Mouse (Mus musculus) liver, embryonic 16.5 days (tissue): ENCODE measurements at regions not wholly inside any gene's neighbourhood (a gene's known extent, or its start where the extent isn't known, plus 50 kb on each side); places are given as distances from the start of the nearest gene placed in this dataset.

Experiments
- ATAC-seq: fragments of 200-750 bp; cut with Nextera tagmentation; 2 replicates; pipeline ENCODE4 v1.8.0; 2017; ENCODE audit warnings: low read depth, mild to moderate bottlenecking, moderate number of reproducible peaks, moderate library complexity
- H3K27ac ChIP-seq: fragments of 300-500 bp; sonication (generic); 2 replicates; pipeline ENCODE4 v1.5.1; 2014; ENCODE audit warnings: mild to moderate bottlenecking, low read length
- H3K27me3 ChIP-seq: fragments of 300-500 bp; sonication (generic); 2 replicates; pipeline ENCODE4 v1.6.1; 2014; ENCODE audit warnings: low read depth, low read length, mixed read lengths; ENCODE audit not compliant: control insufficient read depth, insufficient read depth
- H3K36me3 ChIP-seq: fragments of 300-500 bp; sonication (generic); 2 replicates; pipeline ENCODE4 v1.6.1; 2014; ENCODE audit warnings: mild to moderate bottlenecking; ENCODE audit not compliant: control insufficient read depth, insufficient read depth
- H3K4me1 ChIP-seq: fragments of 300-500 bp; sonication (generic); 2 replicates; pipeline ENCODE4 v1.6.1; 2014; ENCODE audit warnings: low read depth, low read length, mixed read lengths; ENCODE audit not compliant: control insufficient read depth
- H3K4me2 ChIP-seq: fragments of 300-500 bp; sonication (generic); 2 replicates; pipeline ENCODE4 v1.6.1; 2014; ENCODE audit warnings: low read depth, low read length, mixed read lengths
- H3K4me3 ChIP-seq: fragments of 300-500 bp; sonication (generic); 2 replicates; pipeline ENCODE4 v1.5.1; 2014; ENCODE audit warnings: low read depth, mild to moderate bottlenecking, low read length
- H3K9ac ChIP-seq: fragments of 300-500 bp; sonication (generic); 2 replicates; pipeline ENCODE4 v1.6.1; 2014; ENCODE audit warnings: low read depth, low read length
- H3K9me3 ChIP-seq: fragments of 300-500 bp; sonication (generic); replicated peaks from 2 replicates; pipeline ENCODE4 v1.6.1; 2016; ENCODE audit warnings: low read length; ENCODE audit not compliant: control insufficient read depth
- WGBS: fragments of 180-500 bp; shearing (Covaris S2); extraction: QIAGEN DNeasy Blood & Tissue Kit; methylation state at CpG from one replicate; pipeline ENCODE4 v1.1.7; 2014; ENCODE audit not compliant: insufficient replicate concordance; 5-methylcytosine and 5-hydroxymethylcytosine counted together

GRCm38 (mm10) chr13:44054157-44054556 is 269.6 kb downstream of the Cd83 start:
- H3K4me2 ChIP-seq: no peak overlapping the region
- no peaks in the 10 kb centered on the region for H3K4me1 ChIP-seq
- no peaks in the 10 kb centered on the region for H3K9me3 ChIP-seq
- H3K9ac ChIP-seq: no peak overlapping the region
- no peak for ATAC-seq
- H3K27me3 ChIP-seq: no peaks in the 10 kb centered on the region
- H3K36me3 ChIP-seq: no peaks in the 10 kb centered on the region
- no peak overlapping the region for H3K27ac ChIP-seq
- WGBS: 47% methylated on average over 7 of the region's 7 CpGs
- no peak overlapping the region for H3K4me3 ChIP-seq

GRCm38 (mm10) chr13:44055573-44056491 is 271.3 kb downstream of the Cd83 start:
- no peaks in the 10 kb centered on the region for H3K9me3 ChIP-seq
- H3K27ac ChIP-seq: no peak overlapping the region
- no peaks in the 10 kb centered on the region for H3K36me3 ChIP-seq
- no peak overlapping the region for H3K4me2 ChIP-seq
- no peak overlapping the region for H3K9ac ChIP-seq
- H3K4me1 ChIP-seq: no peaks in the 10 kb centered on the region
- 66% methylated on average over 20 of the region's 20 CpGs for WGBS
- no peak overlapping the region for H3K4me3 ChIP-seq
- H3K27me3 ChIP-seq: no peaks in the 10 kb centered on the region
- ATAC-seq: no peak

- H3K4me2 ChIP-seq: no peak overlapping the region
- no peak overlapping the region for H3K27ac ChIP-seq
- no peak overlapping the region for H3K4me3 ChIP-seq
- ATAC-seq: no peak
- no peaks in the 10 kb centered on the region for H3K9me3 ChIP-seq
- no peak overlapping the region for H3K9ac ChIP-seq
- H3K36me3 ChIP-seq: no peaks in the 10 kb centered on the region
- WGBS: 72% methylated on average over 9 of the region's 9 CpGs
- H3K4me1 ChIP-seq: no peaks in the 10 kb centered on the region
- no peaks in the 10 kb centered on the region for H3K27me3 ChIP-seq
Measured at GRCm38 (mm10) chr13:44056716-44057115, 272.1 kb downstream of the Cd83 start.

GRCm38 (mm10) chr13:44057542-44057941 is 273.0 kb downstream of the Cd83 start:
- H3K27ac ChIP-seq: no peak overlapping the region
- H3K4me2 ChIP-seq: no peak overlapping the region
- no peaks in the 10 kb centered on the region for H3K4me1 ChIP-seq
- 47% methylated on average over 5 of the region's 5 CpGs for WGBS
- no peaks in the 10 kb centered on the region for H3K9me3 ChIP-seq
- H3K27me3 ChIP-seq: no peaks in the 10 kb centered on the region
- H3K9ac ChIP-seq: no peak overlapping the region
- no peak overlapping the region for H3K4me3 ChIP-seq
- ATAC-seq: no peak
- H3K36me3 ChIP-seq: no peaks in the 10 kb centered on the region

- 44% methylated on average over 2 of the region's 2 CpGs for WGBS
- Histone ChIP-seq H3K4me3 (no peak overlapping the region), H3K4me1 (no peaks in the 10 kb centered on the region), H3K9ac (no peak overlapping the region), H3K27ac (no peak overlapping the region), H3K4me2 (no peak overlapping the region), H3K9me3 (no peaks in the 10 kb centered on the region), H3K36me3 (no peaks in the 10 kb centered on the region), H3K27me3 (no peaks in the 10 kb centered on the region)
- no peak for ATAC-seq
Measured at GRCm38 (mm10) chr13:44058277-44058676, 273.7 kb downstream of the Cd83 start.

- Histone ChIP-seq H3K9me3 (no peaks in the 10 kb centered on the region), H3K9ac (no peak overlapping the region), H3K4me3 (no peak overlapping the region), H3K4me2 (no peak overlapping the region), H3K36me3 (no peaks in the 10 kb centered on the region), H3K27ac (no peak overlapping the region), H3K4me1 (no peaks in the 10 kb centered on the region; the same call in 1 of the 2 replicates), H3K27me3 (no peaks in the 10 kb centered on the region)
- 10% methylated on average over 8 of the region's 8 CpGs for WGBS
- ATAC-seq: no peak
Measured at GRCm38 (mm10) chr13:44059436-44059835, 274.9 kb downstream of the Cd83 start.

- peaks cover 5% of the 10 kb centered on the region for H3K4me1 ChIP-seq
- no peaks in the 10 kb centered on the region for H3K27me3 ChIP-seq
- WGBS: 54% methylated on average over 4 of the region's 4 CpGs
- H3K9ac ChIP-seq: no peak overlapping the region
- H3K4me3 ChIP-seq: no peak overlapping the region
- H3K4me2 ChIP-seq: no peak overlapping the region
- no peak for ATAC-seq
- H3K36me3 ChIP-seq: no peaks in the 10 kb centered on the region
- H3K9me3 ChIP-seq: no peaks in the 10 kb centered on the region
- H3K27ac ChIP-seq: no peak overlapping the region
Measured at GRCm38 (mm10) chr13:44061286-44061685, 276.7 kb downstream of the Cd83 start.

GRCm38 (mm10) chr13:44061721-44062300 is 277.2 kb downstream of the Cd83 start:
- Histone ChIP-seq H3K4me2 (no peak overlapping the region), H3K27me3 (no peaks in the 10 kb centered on the region), H3K4me1 (peaks cover 8% of the 10 kb centered on the region), H3K9me3 (no peaks in the 10 kb centered on the region), H3K4me3 (no peak overlapping the region), H3K36me3 (no peaks in the 10 kb centered on the region), H3K27ac (no peak overlapping the region), H3K9ac (no peak overlapping the region)
- no peak for ATAC-seq
- 16% methylated on average over 7 of the region's 7 CpGs for WGBS

GRCm38 (mm10) chr13:44063317-44063716 is 278.7 kb downstream of the Cd83 start:
- WGBS: 56% methylated on average over 8 of the region's 8 CpGs
- Histone ChIP-seq H3K27ac (no peak overlapping the region), H3K27me3 (no peaks in the 10 kb centered on the region), H3K9ac (no peak overlapping the region), H3K9me3 (no peaks in the 10 kb centered on the region), H3K4me3 (no peak overlapping the region), H3K36me3 (no peaks in the 10 kb centered on the region), H3K4me1 (peaks cover 8% of the 10 kb centered on the region), H3K4me2 (no peak overlapping the region)
- ATAC-seq: no peak
